Mouse (Mus musculus): ENCODE data around the gene Wfdc5. TPM values are rescaled to one million over a fixed set of nuclear protein-coding genes. Genes with fewer than 3 reads are reported as not detected.
"Not testable (repeated sequence)": the region's sequence is repeated elsewhere in the genome, so short reads cannot be mapped to it uniquely, and the experiment has no call there.

The Wfdc5 gene
- total RNA-seq (2021) = not detected
- long read RNA-seq, experiment 1 = 0 reads
- long read RNA-seq, experiment 2 = 0 reads

DNA sequence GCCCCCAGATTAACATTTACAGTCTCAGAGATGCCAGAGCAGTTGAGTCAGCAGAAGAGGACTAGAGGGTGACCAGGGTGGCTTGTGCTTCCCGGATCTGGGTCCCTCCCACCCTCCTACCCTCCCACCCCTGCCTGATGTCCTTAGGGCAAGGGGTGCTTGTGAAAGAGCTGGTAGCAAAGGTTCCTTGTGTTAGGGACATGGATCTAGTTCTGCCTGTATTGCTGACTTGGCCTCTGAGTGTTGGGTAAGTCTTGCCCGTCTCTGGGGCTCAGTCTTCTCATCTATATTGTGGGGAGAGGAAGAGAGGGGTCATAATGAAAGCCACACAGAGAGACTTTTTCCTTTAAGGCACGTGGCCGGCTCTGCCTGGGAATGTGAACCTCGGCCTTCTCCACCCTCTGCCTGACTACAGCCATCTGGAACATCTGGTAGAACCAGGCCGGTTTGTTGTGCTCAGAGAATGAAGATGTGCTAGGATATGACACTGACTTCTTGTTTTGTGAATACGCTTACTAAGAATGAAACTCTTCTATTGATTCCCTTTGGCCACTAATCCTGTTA is at the start of gene Wfdc5:
Gene Wfdc5, minus strand, starts transcription at position 51 of the 564 bp plus-strand sequence.
- DNase-seq (ENCODE audit: low spot score in 2 of 2) = no peak
- intact Hi-C loops (cut with DNase I) = no loop called here

DNA sequence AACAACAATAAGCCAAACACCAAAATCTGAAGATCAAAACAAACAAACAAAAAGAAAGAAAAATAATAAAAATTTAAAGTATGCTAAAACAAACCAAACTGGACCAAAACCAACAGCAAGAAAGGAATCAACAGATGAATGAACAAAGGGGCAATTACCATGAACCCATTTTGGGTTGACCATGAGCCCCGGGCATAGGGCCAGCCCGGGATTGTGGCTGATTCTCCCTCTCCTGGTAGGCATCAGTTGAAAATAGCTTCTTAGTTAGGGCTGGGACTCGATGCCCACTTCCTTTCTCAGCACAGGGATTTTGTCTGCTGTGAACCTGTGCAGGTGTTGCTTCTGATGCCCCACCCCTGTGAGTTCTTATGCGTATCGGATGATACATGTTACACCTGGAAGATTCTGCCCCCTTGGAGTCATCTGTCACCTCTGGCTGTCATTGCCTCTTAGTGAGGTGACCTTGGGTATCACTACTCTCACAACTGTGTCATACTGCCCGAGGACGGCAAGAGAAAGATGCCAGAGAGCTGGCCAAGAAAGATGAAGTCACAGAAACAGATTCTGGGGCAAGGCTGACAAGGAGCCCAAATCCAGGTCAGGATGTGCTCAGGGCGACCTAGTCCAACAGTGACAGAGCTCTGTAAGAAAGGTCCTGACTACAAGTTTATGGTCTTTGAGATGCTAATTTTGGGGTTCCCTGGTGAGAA is 46.0 kb upstream of the Wfdc5 start:
- no peak for DNase-seq (ENCODE audit: low spot score in 2 of 2)
- intact Hi-C loops (cut with DNase I) = no loop called here

DNA sequence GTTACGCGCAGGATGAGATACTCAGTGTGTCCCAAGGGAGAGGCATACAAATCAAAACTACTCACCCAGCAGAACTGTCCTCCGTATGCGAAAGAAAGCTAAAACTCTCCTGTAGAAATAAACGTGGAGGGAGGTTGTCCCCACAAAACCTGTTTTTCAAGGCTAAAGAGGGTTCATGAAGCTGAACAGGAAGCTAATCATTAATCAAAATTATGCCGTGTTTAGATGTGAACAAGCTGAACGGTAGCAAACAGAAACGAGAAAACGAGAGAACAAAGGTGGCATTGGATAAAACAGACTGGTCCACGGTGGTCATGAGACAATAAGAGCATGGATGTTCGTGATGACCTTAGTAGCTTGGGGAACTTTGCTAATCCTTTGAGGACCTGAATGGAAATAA is 39.0 kb upstream of the Wfdc5 start, which contains the start of gene Wfdc15b:
Gene Wfdc15b, minus strand, starts transcription at position 139 of the 400 bp plus-strand sequence.
- intact Hi-C loops (cut with DNase I) = no loop called here
- DNase-seq (ENCODE audit: low spot score in 2 of 2) = no peak

DNA sequence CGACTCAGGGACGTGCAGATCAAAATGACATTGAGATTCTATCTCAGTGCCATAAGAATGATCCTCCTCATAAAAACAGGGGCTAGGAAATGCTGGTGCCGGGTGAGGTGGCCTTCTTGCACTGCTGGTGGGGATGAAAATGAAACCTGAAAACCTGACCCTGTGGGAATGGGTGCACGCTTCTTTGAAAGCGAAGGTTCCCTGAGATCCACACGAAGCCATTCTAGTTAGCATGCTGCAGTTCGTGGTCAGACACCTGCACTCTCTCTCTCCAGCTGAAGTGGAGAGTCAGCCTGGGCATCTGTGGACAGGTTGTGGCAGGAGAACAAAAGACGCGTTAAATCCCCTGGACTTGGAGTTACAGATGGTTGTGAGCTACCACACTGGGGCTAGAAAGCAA is 36.8 kb upstream of the Wfdc5 start:
- intact Hi-C loops (cut with DNase I) = no loop called here
- DNase-seq (ENCODE audit: low spot score in 2 of 2) = no peak

DNA sequence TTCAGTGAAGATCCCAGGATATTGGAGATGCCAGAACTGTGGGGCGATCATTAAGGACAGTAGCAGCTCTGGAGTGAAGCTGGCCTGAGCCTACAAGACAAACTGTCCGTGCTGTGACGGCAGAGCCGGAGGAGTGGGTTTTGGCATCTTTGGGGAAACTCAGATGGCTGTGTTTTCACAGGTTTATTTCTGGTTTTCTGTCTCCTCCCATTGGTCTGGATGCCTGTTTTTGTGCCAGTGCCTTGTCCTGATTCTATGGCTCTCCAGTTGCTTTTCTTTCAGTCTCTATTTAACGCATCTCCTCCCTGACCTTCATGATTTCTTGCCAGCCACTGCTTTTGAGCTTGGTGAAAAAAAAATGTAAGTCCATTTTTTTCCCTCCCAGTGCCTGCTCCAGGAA is 30.2 kb upstream of the Wfdc5 start:
- DNase-seq (ENCODE audit: low spot score in 2 of 2) = peak in 1 of 2 experiments; percentile 17
- intact Hi-C loops (cut with DNase I) = no loop called here

DNA sequence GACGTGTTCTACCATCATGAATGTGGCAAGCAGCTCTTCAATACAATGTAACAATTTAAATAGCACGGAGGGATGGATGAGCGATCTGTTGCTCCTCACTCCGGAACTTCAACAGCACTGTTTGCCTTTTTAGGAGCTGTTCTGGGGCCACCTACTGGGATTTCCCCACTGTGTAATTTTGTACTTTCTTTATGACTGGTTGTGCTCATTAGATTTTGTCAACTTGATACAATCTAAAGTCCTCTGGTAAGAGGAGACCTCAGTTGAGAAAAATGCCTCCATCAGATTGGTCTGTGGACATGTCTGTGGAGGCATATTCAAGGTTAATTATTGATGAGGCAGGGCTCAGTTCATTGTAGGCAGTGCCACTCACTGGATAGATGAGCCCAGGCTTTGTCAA is 28.4 kb upstream of the Wfdc5 start:
- intact Hi-C loops (cut with DNase I) = no loop called here
- DNase-seq (ENCODE audit: low spot score in 2 of 2) = no peak

DNA sequence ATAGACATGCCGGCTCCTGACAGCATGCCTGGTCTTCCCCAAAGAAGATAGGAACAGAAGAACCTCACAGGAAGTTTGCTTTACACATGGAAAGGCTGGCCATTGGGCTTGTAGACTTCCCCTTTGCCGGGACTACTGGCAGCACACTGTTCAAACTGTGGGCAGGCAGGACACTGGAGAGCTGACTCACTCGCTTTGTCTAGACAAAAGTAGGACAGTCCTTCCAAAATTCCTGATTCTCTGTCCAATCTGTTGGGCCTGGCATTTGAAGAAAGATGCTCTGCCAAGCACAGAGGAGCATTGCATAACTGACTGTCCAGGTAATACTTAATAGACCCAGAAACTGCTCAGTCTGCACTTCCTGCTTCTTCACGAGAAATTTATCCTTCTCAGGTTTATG is 24.1 kb upstream of the Wfdc5 start:
- intact Hi-C loops (cut with DNase I) = no loop called here

DNA sequence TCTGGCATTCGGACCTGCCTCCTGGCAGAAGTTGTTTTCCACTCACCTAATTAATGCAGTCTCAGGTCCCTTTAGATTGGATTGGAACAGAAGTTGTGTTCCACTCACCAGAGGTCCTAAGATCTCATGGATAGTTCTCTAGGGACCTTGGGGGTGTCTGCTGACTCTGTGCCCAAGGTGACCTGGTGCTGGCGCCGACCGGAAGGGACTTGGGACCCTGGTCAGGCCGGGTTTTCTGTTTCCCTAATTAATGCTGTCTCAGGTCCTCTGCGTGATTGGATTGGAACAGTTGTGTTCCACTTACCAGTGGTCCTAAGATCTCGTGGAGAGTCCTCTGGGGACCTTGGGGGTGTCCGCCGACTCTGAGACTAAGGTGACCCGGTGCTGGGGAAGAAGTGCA is 23.5 kb upstream of the Wfdc5 start:
- DNase-seq (ENCODE audit: low spot score in 2 of 2); intact Hi-C loops (cut with DNase I): not testable (repeated sequence)

More for the DNA sequence above, 24.1 kb upstream of the Wfdc5 start:
- DNase-seq (ENCODE audit: low spot score in 2 of 2) = peak in 1 of 2 experiments; percentile 11

DNA sequence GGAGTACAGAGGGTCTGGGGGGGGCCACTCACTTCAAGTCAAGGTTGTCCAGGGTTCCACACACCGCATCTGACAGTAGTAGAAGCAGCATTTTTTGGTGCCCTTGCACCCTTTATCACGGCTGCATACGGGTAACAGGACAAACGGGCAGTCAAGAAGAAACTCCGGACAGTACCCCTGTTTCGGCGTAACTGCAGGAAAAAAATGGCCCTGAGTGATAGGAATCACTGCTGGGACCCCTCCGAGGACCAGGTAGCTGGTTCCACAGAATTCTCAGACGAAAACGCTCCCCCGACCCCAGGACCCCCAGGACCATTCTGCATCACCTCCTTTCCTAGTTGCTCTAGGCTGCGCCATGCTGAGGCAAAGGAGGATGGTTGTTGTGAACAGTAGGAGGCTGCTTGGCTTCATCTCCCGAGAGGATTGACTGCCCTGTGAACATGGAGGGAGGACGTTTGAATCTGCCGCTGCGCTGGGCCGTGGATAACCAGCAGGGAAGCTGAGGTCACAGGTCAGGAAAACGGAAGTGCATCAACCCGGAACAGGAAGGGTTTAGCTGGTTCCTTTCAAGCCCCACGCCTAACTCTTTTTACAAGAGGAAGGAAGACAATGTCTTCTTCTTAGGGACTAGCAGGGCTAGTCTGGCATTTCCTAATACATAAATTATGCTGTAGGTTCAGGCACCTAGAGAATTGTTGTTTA is 17.2 kb upstream of the Wfdc5 start, which contains the start of gene Wfdc15a:
Gene Wfdc15a, minus strand, starts transcription at position 505 of the 702 bp plus-strand sequence.
- no peak for DNase-seq (ENCODE audit: low spot score in 2 of 2)
- intact Hi-C loops (cut with DNase I) = no loop called here

DNA sequence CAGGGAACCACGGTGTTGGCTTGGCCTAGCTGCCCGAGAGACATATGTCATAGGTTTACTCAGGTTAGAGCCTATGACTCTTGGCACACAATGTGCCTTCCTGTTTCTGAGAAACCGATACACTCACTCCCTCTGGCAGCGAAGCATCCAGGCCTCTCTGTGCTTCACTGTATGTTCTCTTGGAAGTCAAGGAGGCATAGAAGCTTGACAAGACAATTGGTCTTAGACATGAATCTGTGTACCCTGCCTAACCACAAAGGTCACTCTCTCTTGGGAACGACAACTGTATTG is 14.1 kb upstream of the Wfdc5 start:
- intact Hi-C loops (cut with DNase I) = no loop called here
- DNase-seq (ENCODE audit: low spot score in 2 of 2) = no peak

DNA sequence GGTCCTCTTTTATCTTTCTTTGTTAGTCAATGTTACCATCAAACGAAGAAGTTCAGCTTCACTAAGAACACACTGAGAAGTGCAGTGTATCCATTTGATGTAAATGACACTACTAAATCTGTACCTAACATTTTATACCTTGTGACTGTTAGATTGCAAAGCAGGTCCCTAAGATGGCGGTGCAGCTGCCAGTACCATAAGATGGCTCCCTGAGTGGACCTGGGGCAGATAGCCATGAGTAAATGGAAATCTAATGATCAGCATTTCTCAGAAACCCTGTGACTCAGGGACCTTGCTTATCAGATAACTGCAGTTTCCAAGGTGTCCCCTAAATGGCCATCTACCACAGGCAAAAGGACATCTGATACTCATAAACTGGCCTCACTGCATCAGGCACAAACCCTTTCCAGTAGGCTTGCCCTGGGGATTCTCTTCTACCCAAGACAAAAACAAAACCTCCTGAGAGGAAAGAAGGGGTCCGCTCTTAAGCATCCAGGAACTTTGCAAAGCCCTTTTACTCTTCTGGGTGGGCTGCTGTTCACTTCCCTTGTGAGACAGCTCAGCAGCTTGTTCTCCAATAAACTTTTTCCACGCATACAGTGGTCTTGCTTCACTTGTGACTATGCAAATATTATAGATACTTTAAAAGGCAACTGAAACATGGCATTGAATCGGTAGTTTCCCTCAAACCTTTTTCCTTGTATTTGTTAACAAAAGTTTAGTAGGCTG is 13.6 kb upstream of the Wfdc5 start:
- intact Hi-C loops (cut with DNase I) = no loop called here
- no peak for DNase-seq (ENCODE audit: low spot score in 2 of 2)

DNA sequence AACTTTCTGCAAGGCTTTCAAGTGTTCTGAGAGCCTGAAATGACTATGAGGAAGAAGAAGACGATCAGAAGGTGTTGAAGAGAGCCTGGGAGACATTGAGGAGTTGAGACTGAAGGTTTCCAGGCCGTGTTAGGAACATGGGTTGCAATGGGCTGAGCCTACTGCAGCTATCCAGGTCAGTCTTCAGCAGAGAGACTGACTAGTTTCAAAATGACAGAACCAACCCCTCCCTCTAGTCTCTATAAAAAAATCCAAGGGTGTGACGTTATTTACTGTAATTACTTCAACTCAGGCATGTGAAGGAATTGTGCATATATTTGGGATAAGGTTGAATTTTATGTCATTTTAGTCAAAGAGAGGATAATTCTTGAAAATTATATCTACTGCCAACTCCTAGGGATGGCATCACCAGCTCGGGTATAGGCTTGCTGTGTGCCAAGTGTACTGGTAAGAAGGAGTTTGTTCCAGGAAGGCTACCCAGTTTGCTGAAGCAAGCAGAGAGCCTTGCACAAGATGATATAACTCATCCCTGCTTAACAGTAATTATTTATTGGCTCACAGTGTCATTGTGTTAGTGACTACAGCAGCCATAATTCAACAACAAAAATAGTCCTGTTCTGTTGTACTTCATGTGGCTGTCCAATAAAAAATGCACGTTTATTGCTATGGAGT is 12.6 kb upstream of the Wfdc5 start:
- intact Hi-C loops (cut with DNase I) = no loop called here

DNA sequence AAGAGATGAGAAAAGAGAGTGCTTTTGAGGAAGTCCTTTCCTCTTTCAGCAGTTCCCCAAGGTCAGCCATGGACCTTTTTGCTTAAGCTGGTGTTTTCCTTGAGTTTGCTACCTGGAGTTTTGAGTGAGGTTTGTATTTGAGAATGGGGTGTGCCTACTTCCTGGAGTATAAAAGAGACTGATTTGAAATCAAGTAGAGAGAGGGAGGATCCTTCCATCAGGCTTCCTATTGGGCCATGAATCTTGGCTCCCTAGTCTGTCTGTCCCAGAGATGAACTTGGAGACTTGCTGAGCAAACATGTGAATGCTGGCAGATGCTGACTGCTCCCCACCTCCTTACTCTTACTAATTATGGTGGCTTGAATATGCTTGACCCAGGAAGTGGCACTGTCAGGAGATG is 9.7 kb upstream of the Wfdc5 start:
- DNase-seq (ENCODE audit: low spot score in 2 of 2) = no peak
- intact Hi-C loops (cut with DNase I) = no loop called here

More for the DNA sequence above, 12.6 kb upstream of the Wfdc5 start:
- no peak for DNase-seq (ENCODE audit: low spot score in 2 of 2)

DNA sequence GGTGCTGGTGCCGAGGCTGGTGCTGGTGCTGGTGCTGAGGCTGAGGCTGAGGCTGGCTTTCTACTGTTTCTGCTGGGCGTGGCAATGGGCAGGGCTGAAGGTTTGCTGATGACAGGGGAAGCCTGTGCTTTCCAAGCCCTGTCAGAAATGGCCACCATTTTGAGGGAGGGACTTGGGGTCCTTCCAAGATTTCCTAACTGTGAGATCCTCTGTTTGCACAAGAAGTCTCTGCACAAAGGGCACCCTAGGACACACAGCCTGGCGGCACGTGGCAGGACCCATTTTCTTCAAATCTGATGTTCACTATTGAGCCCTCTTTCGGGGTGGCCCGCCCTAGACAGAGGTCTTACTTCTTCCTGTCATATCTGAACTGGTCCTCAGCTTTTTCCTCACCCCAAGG is 8.0 kb upstream of the Wfdc5 start, which contains the start of gene Wfdc12:
Gene Wfdc12, minus strand, starts transcription at position 33 of the 400 bp plus-strand sequence.
- no peak for DNase-seq (ENCODE audit: low spot score in 2 of 2)
- intact Hi-C loops (cut with DNase I) = no loop called here

DNA sequence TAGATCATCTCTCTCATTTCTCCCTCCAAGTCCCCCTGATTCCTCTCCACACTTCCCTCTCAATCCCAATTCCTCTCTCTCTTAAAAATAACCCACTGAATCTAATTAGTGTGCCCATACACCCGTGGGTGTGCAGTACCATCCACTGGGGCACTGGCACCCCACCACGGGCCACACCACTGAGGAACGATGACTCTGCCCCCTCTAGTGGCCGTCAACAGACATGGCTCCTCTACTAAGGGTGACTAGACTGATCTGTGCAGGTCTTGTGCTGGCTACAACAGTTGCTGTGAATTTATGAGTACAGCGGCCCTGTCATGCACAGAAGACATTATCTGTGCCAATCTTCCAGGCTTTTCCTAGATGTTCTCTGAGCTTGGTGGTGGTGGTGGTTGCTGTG is 6.2 kb upstream of the Wfdc5 start:
- intact Hi-C loops (cut with DNase I) = no loop called here

DNA sequence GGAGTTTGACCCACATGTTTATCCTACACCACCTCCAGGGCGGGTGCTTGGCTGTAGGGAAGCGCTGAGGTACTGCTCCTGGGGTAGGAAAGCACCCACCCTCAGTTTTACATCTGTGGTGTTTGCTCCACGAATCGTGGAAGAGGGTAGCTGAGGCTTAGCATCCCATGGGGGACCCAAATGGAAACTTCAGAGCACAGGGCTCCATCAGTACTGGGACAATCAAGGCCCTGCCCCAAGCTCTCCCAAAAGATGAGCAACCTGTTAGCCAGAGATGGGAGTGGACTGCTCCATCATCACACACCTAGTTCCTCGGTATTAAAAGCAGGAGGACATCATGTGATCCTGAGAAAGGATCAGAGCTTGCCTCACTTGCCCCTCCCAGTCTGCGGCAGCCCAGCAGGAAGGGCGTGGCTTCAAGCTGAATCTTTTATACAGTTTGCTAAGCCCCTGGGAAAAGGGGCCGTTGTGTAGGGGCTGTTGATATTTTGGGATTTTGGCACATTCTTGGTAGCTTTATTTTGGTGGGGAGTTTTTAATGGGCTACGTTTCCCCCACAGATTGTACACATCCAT is 1.7 kb upstream of the Wfdc5 start:
- no peak for DNase-seq (ENCODE audit: low spot score in 2 of 2)
- intact Hi-C loops (cut with DNase I) = no loop called here

More for the DNA sequence above, 6.2 kb upstream of the Wfdc5 start:
- DNase-seq (ENCODE audit: low spot score in 2 of 2) = no peak

DNA sequence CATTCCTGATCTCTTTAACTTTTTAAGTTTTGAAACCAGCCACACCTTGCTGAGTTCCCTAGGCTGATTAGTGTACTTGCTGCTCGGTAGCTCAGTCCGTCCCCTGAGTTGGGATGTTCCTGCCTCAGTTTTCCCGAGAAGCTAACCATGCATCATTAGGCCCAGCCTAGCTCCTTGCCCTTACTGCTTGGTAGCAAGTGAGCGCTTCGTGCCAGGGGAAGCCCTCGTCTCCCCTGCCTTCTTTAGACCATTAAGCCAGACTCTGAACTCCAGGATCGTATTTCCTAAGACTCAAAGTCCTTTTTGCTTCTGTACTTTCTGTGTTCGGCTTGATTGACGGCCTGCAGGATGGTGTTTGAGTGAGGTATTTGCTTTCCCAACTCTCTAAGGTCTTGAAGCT is 798 bp upstream of the Wfdc5 start:
- intact Hi-C loops (cut with DNase I) = no loop called here
- DNase-seq (ENCODE audit: low spot score in 2 of 2) = no peak

DNA sequence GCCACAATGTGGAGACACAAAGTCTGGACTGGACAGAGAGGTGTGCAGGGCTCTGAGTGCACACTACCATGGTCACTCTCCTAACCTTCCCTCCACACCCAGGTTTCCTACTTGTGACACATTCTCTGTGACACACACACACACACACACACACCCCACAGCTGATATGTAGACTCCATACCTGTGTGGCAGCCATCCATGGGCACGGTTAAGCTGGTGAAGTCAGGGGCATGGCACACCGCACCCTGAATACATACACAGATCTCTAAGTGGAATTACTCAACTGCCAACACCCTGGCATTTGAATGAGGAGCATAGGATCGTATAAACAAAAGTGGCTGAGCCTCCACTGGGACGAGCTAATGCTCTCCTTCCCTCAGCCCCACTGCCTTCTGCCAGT is 1.8 kb downstream of the Wfdc5 start:
- no peak for DNase-seq (ENCODE audit: low spot score in 2 of 2)
- intact Hi-C loops (cut with DNase I) = no loop called here

DNA sequence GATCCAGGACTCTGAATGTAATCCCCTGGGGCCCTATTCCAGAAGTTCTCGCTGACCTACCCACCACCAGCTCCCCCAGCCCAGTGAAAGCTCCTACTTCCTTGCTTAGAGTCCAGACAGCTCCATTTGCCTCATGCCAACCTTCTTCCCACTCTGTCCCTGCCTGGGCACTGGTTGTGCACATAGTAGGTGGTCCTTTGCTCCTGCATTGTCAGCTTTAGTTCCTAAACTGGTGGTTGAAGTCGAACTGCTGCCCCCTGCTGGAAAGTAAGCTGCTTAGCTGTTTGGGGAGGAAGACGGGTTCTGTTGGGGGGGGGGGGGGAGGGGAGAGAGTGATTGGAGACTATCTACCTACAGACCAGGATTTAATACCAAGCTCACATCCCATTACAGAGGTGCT is 2.4 kb downstream of the Wfdc5 start:
- peak; percentile 43 to 44 for DNase-seq (ENCODE audit: low spot score in 2 of 2)
- intact Hi-C loops (cut with DNase I) = no loop called here

All from left cerebral cortex, postnatal 14 days (tissue).